Mouse (Mus musculus): ENCODE data around the gene Nhej1.
A peak's percentile ranks its signal among the peaks of the same experiment; 100 is the strongest.

GRCm38 (mm10) chr1:75124346-75125321 is at the start of gene Nhej1:
- TF ChIP-seq MAFK (IDR thresholded peaks at IDR 0.05; ENCODE audit: insufficient read depth, low read depth, low read length) (no peak), CHD2 (IDR thresholded peaks at IDR 0.05; ENCODE audit: low read depth, low read length) (no peak), ZC3H11A (IDR thresholded peaks at IDR 0.05; ENCODE audit: borderline replicate concordance, low read depth, low read length) (0 out of 2 replicates have a peak, but pooled peaks have one; percentile 1), HCFC1 (IDR thresholded peaks at IDR 0.05; ENCODE audit: borderline replicate concordance, insufficient read depth, low read length) (peak; percentile 51; the same call in 1 of the 2 replicates)

Data from ES-E14 (cell line).